Mouse (Mus musculus) kidney, adult 8-10 months (tissue): ENCODE results near the gene Olfr2.

ENCODE experiments used
- DNase-seq, 2 experiments: peaks; one replicate each; pipeline ENCODE4 v3.0.0; 2022

Olfr2 gene

DNA sequence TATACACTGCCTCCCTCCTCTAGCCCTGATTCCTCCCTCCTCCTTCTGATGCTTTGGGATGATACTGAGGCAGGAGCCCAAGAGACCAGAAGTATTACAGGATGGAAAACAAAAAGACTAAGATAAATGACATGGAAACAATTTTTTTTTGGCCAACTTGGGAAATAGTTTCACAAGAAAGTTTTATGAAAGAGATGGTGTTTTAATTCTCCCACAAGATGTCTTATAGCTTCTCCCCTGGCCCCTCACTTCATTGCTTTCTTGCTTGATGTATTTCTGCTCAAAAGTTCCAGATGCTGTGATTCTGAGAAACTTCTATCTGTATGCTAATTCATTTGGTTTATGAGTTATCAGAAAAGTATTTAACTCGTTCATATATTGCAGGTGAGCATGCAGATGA lies at the start of gene Olfr2:
Olfr2 (minus strand) TSS at position 101 of the 400 bp plus-strand sequence.
- no peak for DNase-seq

- no peak for DNase-seq
Observed at GRCm38 (mm10) chr7:107047578-107047977, 41.7 kb upstream of the Olfr2 start.

- DNase-seq, result peak; percentile 34 to 35
Observed at GRCm38 (mm10) chr7:107045833-107046232, 40.0 kb upstream of the Olfr2 start.

DNA sequence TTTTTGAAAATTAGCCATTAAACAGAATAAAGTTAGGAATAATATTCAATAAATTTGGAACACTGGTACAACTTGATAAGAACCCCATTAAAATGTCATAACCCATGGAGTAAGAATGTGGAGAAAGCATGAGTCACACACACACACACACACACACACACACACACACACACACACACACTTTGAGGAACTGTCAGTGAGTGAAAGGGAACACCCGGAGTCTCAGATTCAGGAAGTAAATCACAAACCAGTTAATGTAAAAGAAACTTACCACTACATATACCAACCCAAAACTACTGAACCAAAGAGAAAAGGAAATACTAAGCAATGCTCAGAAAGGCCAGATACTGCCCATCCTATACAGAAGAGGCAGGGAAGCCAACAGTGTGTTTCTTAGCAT lies 38.5 kb upstream of the Olfr2 start:
- DNase-seq, result no peak

DNA sequence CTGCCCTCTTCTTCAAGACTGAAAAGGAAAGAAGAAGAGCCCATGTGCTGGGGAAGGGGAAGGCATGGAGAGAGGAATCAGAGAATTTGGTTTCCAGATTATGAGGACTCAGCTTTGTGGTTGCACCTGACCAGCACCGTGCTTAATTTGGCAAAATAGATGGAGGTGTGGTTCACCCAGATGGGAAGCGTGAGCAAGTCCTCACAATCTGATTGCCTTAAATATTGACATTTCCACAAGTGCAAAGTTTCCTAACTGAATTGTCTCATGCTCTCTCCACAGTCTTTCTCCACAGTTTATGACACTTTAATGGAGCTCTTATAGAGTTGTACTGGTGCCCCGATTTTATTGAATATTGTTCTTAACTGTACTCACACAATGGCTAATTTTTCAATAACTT lies 37.3 kb upstream of the Olfr2 start:
- DNase-seq, result no peak

DNA sequence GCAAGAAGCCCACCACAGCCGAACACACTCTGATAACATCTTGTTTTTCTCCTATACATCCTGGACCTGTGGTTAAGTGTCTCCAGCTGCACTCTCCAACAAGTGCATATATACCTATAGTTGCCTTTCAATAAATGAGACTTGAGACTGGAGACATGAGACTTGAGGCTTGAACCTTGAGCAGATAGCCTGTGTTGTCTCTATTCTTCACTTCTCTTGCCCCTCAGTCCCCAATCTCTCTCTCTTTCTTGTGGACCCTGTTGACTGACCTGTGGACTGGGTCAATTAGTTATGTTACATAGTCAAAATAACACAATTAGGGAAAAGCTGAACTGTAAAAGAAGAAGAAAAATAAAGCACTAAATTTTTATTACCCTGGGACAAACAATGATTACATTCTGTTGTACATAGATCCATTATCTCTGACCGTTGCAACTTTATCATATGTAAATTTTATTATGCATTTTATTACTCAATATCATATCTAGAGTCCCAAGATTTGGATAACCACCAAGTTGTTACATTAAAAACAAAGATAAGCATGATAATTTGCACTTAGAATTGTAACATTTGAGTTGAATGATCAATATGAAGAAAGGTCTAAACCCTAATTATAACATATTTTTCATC lies 34.2 kb upstream of the Olfr2 start:
- DNase-seq, result no peak

DNA sequence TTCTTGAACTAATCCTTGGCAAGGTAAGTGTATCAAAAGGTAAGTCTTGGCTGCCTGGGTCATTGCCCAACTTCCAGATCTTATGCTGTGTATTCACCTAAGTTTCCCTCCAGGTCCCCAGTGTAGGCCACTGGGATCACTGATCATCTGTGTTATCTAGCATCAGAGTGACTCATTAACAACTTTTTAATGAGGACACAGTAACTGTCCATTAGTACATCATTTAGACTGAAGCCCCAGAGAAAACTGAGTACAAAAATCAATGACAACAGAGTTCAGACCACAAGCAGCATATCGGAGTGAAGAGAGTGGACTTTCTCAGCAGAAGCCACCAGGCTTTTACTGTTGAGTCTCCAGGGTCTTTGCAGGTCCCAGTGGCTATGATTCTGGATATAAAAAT lies 25.0 kb upstream of the Olfr2 start, which contains the start of gene Olfr713:
Olfr713 (plus strand) TSS at position 301 of the 400 bp plus-strand sequence.
- DNase-seq, result no peak

GRCm38 (mm10) chr7:107004169-107004568 lies 1.7 kb downstream of the Olfr2 start:
- DNase-seq, result no peak

- DNase-seq, result no peak
Observed at GRCm38 (mm10) chr7:107000798-107001197, 5.1 kb downstream of the Olfr2 start.

DNA sequence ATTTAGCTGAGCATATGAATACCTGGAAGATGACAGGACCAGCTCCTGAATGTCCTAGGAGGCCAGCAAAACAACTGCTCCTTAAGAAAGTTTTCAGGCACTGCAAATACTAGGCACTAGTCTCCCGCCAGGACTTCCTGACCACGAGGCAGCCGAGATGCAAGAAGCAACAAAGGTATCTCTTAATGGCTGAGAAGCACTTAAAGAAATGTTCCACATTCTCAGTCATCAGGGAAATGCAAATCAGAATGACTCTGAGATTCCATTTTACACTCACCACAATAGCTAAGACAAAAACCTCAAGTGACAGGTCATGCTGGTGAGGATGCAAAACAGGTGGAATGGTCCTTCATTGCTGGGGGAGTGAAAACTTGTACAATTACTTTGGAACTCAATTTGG lies 20.6 kb downstream of the Olfr2 start:
- DNase-seq, result no peak

DNA sequence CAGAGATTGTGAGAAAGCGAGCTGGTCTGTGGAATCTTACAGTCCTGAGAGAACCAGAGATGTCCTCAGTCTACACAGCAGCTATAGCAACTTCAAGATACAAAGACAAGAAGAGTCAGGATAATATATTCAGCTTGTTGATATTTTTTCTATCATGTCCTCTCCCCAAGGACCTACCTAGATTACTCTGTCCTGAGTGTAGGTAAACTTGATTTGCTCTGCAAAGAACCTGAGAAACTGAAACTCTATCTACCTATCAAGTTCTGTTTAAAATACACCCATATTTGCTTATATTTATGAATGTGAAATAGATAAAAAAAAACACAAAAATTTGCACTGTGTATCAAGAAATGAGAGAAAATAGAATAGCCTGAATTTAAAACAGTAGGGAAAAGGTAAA lies 30.5 kb downstream of the Olfr2 start, which contains the start of gene Olfr711:
Olfr711 (minus strand) TSS at position 101 of the 400 bp plus-strand sequence.
- DNase-seq, result no peak

DNA sequence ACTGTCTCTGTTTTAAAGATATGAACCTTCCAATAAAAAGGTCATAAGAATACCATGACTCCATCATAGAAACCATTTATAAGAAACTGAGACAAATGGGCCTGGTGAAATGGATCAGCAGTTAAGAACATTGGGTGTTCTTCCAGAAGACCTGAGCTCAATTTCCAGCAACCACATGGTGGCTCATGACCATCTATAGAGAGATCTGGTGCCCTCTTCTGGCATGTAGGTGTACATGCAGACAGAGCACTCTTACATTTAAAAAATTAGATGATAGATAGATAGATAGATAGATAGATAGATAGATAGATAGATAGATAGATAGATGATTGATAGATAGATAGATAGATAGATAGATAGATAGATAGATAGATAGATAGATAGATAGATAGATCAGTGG lies 38.4 kb downstream of the Olfr2 start:
- DNase-seq, result peak in 1 of 2 experiments; percentile 2

DNA sequence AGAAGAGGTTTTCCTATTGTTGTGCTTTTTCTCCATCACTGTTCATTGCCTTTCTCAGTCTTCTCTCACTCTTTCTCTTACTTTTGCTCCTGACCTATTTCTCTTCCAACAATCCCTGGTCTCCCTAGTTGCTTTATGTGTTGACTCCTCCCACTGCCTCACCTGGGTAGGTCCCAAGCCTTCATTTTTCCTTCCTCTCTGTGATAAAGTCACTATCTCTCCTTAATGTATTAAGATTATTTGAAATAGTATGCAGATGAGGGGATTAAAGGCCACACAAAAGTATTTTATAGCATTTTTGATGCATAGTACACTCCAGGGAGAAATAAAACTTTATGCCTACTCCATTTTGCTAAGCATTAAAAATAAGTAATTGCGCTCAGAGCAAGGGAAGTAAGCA lies 42.0 kb downstream of the Olfr2 start, which contains the start of gene Olfr6:
Olfr6 (minus strand) TSS at position 101 of the 400 bp plus-strand sequence.
- DNase-seq, result no peak

DNA sequence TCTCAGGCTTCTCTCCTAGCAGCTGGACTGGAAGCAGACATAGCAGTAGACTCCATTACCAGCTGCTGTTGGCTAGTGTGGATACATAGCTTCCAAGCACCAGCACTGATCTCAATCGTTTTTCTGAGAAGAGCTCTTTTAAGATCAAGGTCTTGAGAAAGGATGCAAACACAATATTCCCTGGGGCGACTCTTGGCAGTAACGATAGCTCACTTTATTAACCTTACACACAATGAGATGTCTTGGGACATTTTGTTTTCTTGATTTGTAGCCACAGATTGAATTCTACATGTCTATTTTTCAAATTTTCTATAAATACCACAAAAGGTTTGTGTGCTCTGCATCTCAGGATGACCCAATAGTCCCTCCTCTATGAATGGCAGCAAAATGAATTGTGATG lies 57.7 kb downstream of the Olfr2 start, which contains the start of gene Olfr710:
Olfr710 (minus strand) TSS at position 101 of the 400 bp plus-strand sequence.
- DNase-seq, result no peak
